Mouse (Mus musculus) mature B cell (primary cell): ENCODE measurements around the gene Cd47.

Experiments
- in situ Hi-C: fragments of 300-500 bp; cut with MboI; formaldehyde crosslinking; loops from 2 replicates; pipeline ENCODE4 v1.14.3; 2019

Gene Cd47

GRCm38 (mm10) chr16:49834130-49834693 is 33.9 kb downstream of the Cd47 start:
- in situ Hi-C loops: no loop called here

- in situ Hi-C loops: no loop called here
These were observed 36.4 kb downstream of the Cd47 start for GRCm38 (mm10) chr16:49836634-49837164.

DNA sequence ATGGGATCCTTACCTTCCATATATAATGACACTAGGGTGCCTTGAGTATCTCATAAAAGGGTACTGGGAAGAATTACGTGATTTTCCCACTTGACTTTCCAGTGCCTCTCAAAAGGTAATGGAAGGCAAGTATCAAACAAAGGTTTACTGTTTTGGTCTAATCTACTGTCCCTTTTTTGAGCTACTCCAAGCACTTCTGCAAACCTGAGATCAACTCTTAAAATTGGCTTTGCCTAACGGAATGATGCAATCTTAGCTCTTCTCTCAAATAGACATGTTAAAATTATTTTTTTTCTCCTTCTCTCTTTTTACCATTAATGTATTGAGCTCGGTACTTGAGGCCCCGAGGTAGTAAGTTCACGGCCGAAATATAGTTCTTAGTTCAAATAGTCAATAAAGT is 38.6 kb downstream of the Cd47 start:
- in situ Hi-C loops: no loop called here

DNA sequence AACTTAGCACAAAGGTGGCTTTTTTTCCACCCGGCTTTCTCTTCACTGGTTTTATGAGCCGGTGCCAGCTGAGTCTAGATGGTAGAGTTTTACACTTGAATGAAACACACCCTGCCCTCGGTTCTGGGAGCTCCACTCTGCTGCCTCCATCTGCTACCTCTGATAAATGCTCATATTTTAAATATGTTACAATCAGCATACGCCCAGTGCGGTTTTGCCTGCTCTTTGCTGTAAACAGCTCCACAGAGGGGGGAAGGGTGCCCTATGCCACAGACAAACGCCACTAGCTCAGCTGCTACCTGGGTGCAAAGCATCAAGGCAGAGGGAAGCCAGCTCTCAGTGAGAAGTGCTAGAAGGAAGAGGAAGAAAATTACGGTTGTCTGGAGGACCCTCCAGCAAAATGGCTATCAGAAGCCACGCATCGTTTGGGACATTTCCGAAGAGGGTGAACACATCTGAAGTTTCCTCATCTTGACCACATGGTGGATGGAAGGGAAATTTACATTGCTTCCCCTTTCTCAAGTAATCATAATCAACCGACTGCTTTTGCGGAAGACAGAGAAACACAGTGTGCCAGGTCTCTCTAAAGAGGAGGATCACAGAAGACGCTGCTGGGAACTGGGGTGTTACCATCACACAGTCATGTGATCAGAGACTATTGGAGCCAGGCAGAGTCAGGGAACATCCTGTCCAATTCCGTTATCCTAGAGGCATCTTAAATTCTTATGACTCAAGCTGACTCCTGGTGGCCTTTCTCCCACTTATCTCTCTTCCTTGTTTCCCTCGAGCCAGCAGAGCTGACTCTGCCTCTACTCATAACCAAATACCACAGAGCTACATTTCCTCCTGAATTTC is 39.6 kb downstream of the Cd47 start:
- in situ Hi-C loops: no loop called here

DNA sequence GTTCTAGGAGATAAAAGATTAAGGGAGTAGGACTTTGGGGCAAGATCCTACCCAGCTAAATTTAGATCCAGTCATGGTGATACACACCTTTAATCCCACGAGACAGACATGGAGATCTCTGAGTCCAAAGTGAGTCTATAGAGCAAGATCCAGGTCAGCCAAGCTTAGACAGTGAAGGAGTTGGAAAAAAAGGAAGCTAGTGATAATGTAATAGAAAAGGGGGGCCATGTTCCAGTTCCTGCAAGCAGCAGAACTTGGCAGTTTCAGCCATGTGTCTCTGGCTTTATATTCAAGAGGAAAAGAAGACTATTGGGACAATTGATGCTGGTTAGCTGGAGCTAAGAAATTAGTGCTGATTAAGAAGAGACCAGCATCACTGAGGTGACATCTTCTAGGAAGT is 43.4 kb downstream of the Cd47 start:
- in situ Hi-C loops: no loop called here

DNA sequence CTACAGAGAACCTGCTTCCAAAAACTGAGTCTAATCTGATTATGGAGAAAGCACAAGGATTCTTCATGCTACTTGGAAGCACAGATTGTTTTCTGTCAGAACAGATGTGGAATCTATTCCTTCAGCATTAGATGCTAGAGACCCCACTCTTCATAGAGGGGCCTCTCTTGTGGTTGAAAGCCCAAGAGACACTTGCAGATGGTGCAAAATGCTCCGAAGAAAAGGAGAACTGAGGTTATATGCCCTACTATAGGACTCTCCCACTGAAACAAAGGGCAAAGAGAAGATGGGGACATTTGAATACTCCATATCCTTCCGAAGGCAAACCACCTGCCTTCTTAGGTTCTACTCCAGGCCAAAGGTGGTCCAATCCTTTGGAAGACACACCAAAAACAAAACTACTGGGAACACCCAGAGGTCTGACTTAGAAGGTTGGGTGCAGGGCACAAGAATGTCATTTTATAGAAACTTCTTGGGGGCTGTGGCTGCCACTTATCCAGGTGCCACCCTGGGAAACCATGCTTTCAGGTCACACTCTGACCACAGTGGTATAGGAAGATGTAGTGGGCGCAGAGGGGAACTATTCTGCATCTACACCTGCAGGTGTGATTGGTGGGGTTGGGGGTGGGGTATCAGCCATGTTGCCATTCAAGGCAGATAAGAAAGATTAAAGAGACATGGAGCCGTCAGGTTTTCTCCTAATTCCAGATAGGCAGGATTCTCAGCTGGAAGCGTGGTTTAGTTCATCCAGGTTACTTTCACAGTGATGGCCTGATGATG is 47.1 kb downstream of the Cd47 start:
- in situ Hi-C loops: no loop called here

DNA sequence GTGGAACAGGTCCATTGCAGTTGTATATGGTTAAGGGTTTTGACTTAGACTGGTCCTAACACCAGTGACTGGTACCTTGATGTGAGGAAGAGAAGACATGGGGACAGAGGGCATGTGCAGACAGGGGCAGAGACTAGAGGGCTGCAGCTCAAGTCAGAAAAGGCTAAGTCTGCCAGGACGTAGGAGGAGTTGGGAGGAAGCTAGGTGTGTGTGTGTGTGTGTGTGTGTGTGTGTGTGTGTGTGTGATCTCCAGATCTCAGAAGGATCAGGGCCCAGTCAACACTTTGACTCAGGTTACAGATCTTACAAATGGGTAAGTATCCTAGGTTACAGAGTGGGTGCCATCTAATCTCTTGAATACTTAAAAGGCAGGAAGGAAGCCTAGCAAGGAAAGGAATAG is 48.3 kb downstream of the Cd47 start:
- in situ Hi-C loops: no loop called here

DNA sequence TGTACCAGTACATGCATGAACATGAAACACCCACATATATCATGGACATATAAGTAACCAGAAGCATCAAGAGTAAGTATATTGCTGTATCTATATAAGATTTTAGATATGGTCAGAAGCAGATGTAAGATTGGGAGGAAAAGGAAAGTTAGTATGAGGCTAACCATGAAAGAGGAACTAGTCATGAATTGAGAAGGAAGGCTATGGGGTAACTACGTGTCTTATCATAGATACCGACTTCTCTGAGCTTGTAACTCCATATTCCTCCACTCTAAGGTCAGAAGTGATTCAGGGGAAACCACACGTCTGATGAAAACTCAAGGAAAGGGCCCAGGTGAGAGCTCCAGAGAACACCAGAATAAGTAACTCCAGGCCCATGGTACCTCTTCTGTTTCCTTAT is 52.6 kb downstream of the Cd47 start:
- in situ Hi-C loops: loop anchor here (5.0 kb wide), 1 partner anchor 86 kb away; no protein-coding TSS in a partner anchor

- in situ Hi-C loops: loop anchor here (5.0 kb wide), 1 partner anchor 86 kb away; no protein-coding TSS in a partner anchor
These were observed 53.3 kb downstream of the Cd47 start for GRCm38 (mm10) chr16:49853633-49854032.

DNA sequence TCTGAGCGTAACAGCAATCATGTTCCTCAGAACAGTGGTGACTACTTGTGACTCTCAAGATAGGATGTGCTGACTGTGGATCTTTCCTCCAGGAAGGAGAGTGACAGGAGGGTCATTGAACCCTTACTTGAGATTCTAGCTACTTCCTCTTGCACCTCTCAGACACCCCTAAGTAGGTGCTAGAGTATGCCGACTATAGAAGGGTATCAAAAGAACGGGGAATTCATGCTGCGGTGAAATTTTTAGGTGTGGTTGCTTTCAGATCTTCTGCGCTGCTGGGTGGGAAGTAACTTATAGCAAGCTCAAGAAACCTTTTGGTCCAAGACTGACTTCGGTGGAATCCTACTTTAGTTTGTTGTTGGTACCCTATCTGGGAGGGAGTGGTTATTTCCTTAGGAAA is 53.9 kb downstream of the Cd47 start:
- in situ Hi-C loops: loop anchor here (5.0 kb wide), 1 partner anchor 87 kb away; no protein-coding TSS in a partner anchor

GRCm38 (mm10) chr16:49854931-49855835 is 54.9 kb downstream of the Cd47 start:
- in situ Hi-C loops: loop anchor here (5.0 kb wide), 1 partner anchor 88 kb away; no protein-coding TSS in a partner anchor

DNA sequence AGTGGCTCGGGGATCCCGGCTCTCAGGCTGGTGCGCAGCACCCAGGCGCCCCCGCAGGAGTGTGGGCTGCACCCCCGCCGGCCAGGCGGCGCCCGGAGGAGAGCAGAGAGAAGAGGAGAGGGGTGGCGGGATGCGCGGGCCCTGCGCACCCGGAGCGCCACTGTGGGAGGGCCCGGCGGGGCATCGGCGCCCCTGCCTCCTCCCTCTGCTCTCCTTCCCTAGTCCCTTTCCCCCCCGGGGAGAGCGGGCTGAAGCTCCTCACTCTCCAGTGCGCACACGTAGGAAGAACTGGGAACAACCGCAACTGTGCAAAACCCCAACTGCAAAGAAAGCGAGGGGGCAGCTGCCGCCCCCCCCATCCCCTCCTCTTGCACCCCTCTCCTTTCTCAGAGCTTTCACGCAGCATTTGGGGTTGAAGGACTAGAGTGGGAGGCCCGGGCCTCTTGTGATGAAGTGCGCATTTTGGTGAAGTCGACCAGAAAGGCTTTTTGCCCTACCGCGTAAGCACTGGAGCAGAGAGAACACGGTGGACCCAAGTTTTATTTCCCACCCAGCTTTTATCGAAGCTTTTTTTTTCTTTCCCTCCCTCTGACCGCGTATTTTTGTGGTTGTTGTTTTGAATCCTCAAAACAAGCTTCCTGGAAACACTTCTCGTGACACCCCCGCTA is 55.6 kb downstream of the Cd47 start:
- in situ Hi-C loops: no loop called here

DNA sequence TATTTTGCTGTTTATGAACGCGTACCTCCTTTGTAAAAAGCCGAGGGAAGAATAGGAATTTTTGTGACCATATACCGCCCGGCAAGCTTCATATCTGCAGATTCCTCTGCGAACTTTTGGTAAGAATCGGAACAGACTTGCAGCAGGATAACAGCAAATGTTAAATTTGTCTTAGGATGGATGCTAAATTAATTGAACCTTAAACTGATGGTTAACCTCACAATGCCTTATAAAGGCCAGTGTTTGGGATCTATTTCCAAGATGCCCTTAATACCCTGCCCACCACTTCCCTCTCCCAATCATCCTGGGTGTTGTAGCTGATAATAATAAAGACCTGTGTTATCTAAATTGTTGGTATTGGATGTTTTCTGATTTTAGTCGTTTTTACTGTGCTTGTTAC is 56.3 kb downstream of the Cd47 start:
- in situ Hi-C loops: no loop called here

DNA sequence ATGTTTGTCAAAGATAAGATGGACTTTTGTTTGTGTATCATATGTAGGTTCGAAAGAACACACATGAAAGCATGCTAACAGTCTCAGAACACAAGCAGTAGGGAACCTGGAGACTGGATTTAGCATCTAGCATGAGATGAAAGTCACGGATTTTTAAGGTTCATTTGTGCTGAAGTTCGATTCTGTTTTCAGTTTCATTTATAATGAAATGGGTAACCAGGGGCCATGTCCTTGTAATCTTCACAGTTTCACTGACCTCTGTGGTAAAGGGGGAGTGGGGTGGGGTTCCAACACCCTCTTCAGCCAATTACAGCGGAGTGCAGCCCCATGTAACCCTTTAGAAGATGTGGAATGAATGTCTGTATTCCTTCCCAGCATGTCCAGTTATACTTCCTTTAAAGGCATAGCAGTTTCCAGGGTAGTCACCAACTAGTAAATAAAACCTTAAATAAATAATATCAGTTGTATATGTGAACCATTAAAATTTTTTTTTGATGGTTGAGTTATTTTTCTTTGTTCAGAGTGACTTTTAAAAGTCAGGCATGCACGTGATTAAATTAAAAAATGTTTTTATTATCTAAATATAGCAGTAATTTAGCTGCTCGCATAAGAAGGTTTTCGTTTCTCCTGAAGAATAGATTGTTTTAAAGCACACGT is 57.3 kb downstream of the Cd47 start:
- in situ Hi-C loops: no loop called here

DNA sequence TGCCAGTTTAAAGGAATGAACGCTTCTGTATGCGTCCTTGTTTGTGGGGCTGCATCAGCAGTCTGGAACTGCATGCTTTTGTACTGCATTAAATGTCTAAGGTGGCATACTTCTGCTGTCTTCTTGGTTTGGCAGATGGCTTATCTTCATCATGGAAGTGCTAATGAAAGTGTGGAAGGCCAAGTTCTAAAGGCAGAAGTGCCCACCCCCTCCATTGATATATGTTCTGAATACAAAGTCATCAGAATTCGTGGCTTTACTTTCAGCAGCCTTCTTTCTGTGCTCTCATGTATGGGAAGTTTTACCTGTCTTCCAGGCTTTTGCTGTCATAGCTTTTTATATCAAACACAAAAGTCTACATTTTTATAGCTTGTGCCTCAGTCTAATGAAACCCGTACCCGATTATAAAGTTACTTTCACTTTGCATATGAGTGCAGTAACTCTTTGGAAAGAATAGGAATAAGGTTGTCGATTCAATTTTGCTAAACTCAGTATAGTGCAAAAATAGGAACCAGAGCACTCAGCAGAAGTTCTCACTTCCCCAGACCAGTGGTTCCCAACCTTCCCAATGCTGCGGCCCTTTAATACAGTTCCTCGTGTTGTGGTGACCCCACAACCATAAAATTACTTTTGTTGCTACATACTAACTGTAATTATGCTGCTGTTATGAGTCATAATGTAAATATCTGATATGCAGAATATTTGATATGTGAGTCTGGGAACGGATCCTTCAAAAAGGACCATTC is 58.0 kb downstream of the Cd47 start:
- in situ Hi-C loops: no loop called here

- in situ Hi-C loops: no loop called here
These were observed 58.8 kb downstream of the Cd47 start for GRCm38 (mm10) chr16:49858907-49859853.

- in situ Hi-C loops: no loop called here
These were observed 61.7 kb downstream of the Cd47 start for GRCm38 (mm10) chr16:49861986-49862385.

DNA sequence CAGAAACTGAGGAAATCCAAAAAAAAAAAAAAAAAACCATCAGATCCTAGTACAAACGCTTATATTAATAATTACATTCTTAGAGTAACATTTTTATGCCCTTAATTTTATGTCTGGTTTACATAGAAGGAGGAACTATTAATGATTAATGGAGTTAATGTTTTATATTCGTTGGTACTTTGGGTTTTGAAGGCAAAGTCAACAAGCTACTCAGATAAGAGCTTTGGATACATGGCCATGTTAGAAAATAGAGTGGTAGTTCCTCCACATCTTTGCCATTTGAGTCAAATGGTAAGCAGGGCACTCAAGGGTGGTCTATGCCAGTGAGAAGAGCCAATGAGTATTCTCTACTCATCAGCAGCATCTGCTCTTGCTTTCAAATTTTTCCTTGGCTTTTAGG is 66.3 kb downstream of the Cd47 start:
- in situ Hi-C loops: no loop called here
